Mouse (Mus musculus) spleen, embryonic (tissue): ENCODE data around the gene Chmp3.

ENCODE experiments used
- CTCF ChIA-PET: fragments of 350-600 bp; sonication (Branson Sonifier 250); formaldehyde crosslinking; loops from one replicate; lab custom pipeline; 2022; lab: Charles Lee

Gene Chmp3

DNA sequence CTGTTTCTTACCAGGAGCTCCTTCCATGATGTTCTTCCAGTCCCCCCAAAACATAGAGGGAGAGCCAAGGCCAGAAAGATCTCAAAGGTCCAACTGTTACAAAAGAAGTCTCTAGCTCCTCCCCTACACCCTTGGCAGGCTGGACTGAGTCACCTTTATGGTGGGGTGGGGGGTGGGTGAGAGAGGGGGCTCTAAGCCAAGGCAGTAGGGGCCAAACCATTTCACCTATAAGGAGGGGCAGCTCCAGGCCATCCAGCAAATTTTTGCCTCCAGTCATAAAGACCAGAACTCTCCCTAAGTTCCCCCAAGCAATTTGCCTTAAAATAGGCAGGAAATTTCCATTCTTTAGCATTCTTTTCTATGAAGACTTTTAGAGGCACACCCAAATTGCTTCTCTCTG is 65.4 kb downstream of the Chmp3 start:
- CTCF ChIA-PET: interaction anchor here (0.6 kb wide), 1 partner anchor 198 kb away, joined by 5 read pairs; no protein-coding TSS in a partner anchor

DNA sequence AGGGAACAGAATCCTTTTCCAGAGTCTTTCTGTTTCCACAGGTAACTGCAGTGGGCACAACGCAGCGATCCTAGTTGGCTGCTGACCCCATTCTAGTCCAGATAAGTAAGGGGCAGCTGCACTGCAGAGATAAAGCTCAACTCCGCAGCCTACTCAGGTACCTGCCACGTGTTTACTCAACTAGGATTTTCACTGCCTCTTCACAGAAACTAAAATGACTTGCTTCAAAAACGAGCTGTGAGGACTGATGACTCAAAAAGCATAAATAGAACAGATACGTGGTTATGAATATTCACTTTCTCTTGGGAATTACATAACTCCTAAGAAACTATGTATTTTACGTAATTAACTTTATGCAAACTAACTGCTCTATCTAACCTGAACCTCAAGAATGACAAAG is 66.4 kb downstream of the Chmp3 start:
- CTCF ChIA-PET: no interaction called here

DNA sequence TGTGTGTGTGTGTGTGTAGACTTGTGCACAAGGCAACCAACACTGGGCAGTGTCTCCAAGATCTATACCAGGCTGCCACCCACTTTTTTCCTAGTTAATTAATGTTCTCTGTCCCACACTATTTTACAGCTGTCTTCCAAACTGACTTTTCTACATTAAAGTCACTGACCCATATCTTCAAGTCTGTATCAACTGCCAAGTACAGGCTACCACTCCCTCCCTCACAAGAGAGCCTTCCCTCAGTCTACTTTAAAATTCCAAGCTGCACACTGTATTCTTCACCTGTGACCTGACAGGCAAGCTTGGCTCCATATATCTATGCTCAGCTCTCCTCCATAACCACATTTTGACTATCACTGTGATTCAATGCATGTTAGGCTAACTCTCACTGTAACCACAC is 69.6 kb downstream of the Chmp3 start:
- CTCF ChIA-PET: no interaction called here

- CTCF ChIA-PET: no interaction called here
Measured at GRCm38 (mm10) chr6:71616959-71617358, 73.4 kb downstream of the Chmp3 start.

DNA sequence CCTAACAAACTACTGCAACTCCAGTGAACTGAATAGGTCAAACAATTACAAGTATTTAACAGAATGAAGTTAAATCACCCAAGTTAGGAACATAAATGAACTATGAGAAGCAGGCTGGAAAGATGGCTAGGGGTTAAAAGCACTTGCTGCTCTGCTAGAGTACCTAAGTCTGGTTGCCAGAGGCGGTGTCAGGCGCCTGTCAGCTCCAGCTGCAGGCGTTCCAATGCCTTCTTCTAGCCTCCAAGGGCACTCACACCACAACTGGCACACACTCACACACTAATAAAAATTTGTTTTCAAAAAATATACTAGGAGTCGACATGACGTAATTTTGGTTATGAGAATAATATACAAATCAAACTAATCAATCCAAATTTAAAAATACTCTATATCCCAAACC is 78.0 kb downstream of the Chmp3 start:
- CTCF ChIA-PET: no interaction called here

GRCm38 (mm10) chr6:71621981-71622380 is 78.4 kb downstream of the Chmp3 start:
- CTCF ChIA-PET: no interaction called here

- CTCF ChIA-PET: no interaction called here
Measured at GRCm38 (mm10) chr6:71624723-71625122, 81.1 kb downstream of the Chmp3 start.

GRCm38 (mm10) chr6:71625984-71626383 is 82.4 kb downstream of the Chmp3 start:
- CTCF ChIA-PET: no interaction called here

- CTCF ChIA-PET: interaction anchor here (0.7 kb wide), 1 partner anchor 91 kb away, joined by 3 read pairs; no protein-coding TSS in a partner anchor
Measured at GRCm38 (mm10) chr6:71627325-71627724, 83.7 kb downstream of the Chmp3 start.

DNA sequence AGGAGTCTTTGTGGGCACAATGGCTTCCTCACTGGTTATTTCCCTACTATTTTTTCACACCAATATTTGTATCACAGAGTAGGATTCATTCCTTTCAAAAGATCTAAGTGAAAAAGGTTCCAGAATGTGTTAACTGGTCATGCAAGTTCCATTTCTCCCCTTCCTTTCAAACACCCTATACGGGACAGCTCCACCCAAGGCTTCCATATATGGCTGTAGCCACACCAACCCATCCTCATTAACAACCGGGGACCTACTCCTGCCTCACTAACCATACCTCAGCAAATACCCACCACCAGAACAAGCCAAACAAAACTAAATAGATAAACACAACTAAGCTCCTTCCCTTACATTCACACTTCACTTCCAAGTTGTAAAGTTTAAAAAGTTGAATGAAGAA is 87.6 kb downstream of the Chmp3 start:
- CTCF ChIA-PET: interaction anchor here (1.2 kb wide), 1 partner anchor 88 kb away, joined by 3 read pairs; the partner anchor contains the start of gene Chmp3

GRCm38 (mm10) chr6:71631706-71632461 is 88.3 kb downstream of the Chmp3 start:
- CTCF ChIA-PET: interaction anchor here (1.2 kb wide), 1 partner anchor 88 kb away, joined by 3 read pairs; the partner anchor contains the start of gene Chmp3
